Mouse (Mus musculus) megakaryocyte, embryonic 14.5 days (primary cell): ENCODE measurements around the gene Mybpc3.

Experiments used
- FLI1 ChIP-seq: IDR thresholded peaks from 2 replicates; pipeline ENCODE4 v1.6.1; 2012; ENCODE audit warnings: low read length, inconsistent platforms, mixed read lengths
- GATA1 ChIP-seq: IDR thresholded peaks from 3 replicates; pipeline ENCODE4 v1.6.1; 2012; ENCODE audit warnings: mixed read lengths, low read length, inconsistent platforms, borderline replicate concordance

GRCm38 (mm10) chr2:91078314-91079025 lies 39.5 kb upstream of the Mybpc3 start:
- TF ChIP-seq GATA1 (no peak), FLI1 (no peak)
